Comparison of ENCODE assay signal across 8 mouse cellular contexts in genomic region chr7:99618860-99619259, GRCm38 (mm10). TPM values are rescaled to one million over a fixed set of nuclear protein-coding genes. Genes with fewer than 3 reads are reported as not detected.
DNase-seq lines count a peak whose midpoint lies in the region; ATAC-seq and TF ChIP-seq lines count a peak whose summit lies in the region.

No protein-coding gene starts in this region.

- POLR2A ChIA-PET in Patski (lab: Charles Lee) = no interaction called here

- CTCF ChIA-PET in Patski (lab: Charles Lee) = interaction anchor here (1.0 to 1.4 kb wide), 3 partner anchors 10 to 106 kb away, joined by 4 to 5 read pairs (median 4); no protein-coding TSS in a partner anchor

- H3K27me3 ChIP-seq in Patski = peaks cover 52% of the 10 kb centered on the region

- no peak for ATAC-seq in CD4-positive, CD25-positive, alpha-beta regulatory T cell, adult 4 months
- no peak for ATAC-seq in Patski

- TF ChIP-seq CTCF in Patski (IDR thresholded peaks at IDR 0.05) = peak; percentile 65

- DNase-seq in CD4-positive, CD25-positive, alpha-beta regulatory T cell, adult 2 months (ENCODE audit: low read depth, low spot score) = peak; percentile 59
- DNase-seq in layer of hippocampus, adult 11-12 months (ENCODE audit: low spot score) = peak; percentile 31
- no peak for DNase-seq in layer of hippocampus, adult 9-11 months
- DNase-seq in Patski (ENCODE audit: low read depth, low spot score) = no peak
- peak; percentile 65 for DNase-seq in embryo, embryonic 11 days
- DNase-seq in lung, postnatal 14 days = peak; percentile 40
- no peak for DNase-seq in urinary bladder, postnatal 10 days (ENCODE audit: low spot score)

- in situ Hi-C loops in Patski (cut with MboI; ENCODE audit: low pct_unique_long_range_greater_than_20kb) = loop anchor here (5.0 kb wide), 3 partner anchors 93 to 253 kb away; partner anchors contain the start of gene Slco2b1

RNA-seq across cellular contexts. Expression of gene Tpbgl, which starts 8.0 kb away (rescaled TPM):
- polyA plus RNA-seq in CD4-positive, CD25-positive, alpha-beta regulatory T cell, adult 4 months (2017; shearing (Covaris generic)) = under 1 TPM; 0.25 to 0.35 TPM
- polyA plus RNA-seq in Patski (2021) = 0.03 TPM

Comparison
In these comparisons a context has a peak if more than half of its experiments do, and no peak if none do; other contexts are left out.
1. DNase-seq: peak in CD4-positive, CD25-positive, alpha-beta regulatory T cell, adult 2 months (single experiment), layer of hippocampus, adult 11-12 months (single experiment), embryo, embryonic 11 days (single experiment) and lung, postnatal 14 days (single experiment); none in layer of hippocampus, adult 9-11 months (single experiment), Patski (single experiment) and urinary bladder, postnatal 10 days (single experiment).